Mouse (Mus musculus): ENCODE measurements around the gene Dcaf12. TPM values are rescaled to one million over a fixed set of nuclear protein-coding genes. Genes with fewer than 3 reads are reported as not detected.

Dcaf12 gene
- polyA plus RNA-seq (2017; shearing (Covaris generic)) = 39.9 TPM

GRCm38 (mm10) chr4:41314141-41315129 lies at the start of gene Dcaf12:
Gene Dcaf12, minus strand, starts transcription at chr4:41314889.

GRCm38 (mm10) chr4:41348584-41349198 lies 34.0 kb upstream of the Dcaf12 start, which contains the start of gene Ubap1:
Gene Ubap1, plus strand, starts transcription at chr4:41348996.

GRCm38 (mm10) chr4:41274980-41275850 lies 39.5 kb downstream of the Dcaf12 start, which contains the start of gene Ubap2:
Gene Ubap2, minus strand, starts transcription at chr4:41275144.

Other genes with a start within 250 kb of the Dcaf12 start
- gene Aqp3, start 216.7 kb downstream of the Dcaf12 start, polyA plus RNA-seq (2017; shearing (Covaris generic)) = 18.1 TPM
- gene Nol6, start 190.4 kb downstream of the Dcaf12 start, polyA plus RNA-seq (2017; shearing (Covaris generic)) = 65.1 TPM
- 19.8 TPM for gene Ube2r2, start 179.1 kb downstream of the Dcaf12 start, polyA plus RNA-seq (2017; shearing (Covaris generic))
- gene Ubap2, start 39.7 kb downstream of the Dcaf12 start, polyA plus RNA-seq (2017; shearing (Covaris generic)) = 43.9 TPM
- gene Ubap1, start 34.1 kb upstream of the Dcaf12 start, polyA plus RNA-seq (2017; shearing (Covaris generic)) = 95.5 TPM
- gene Kif24, start 150.0 kb upstream of the Dcaf12 start, polyA plus RNA-seq (2017; shearing (Covaris generic)) = 1.6 TPM
- 19.4 TPM for gene Nudt2, start 150.3 kb upstream of the Dcaf12 start, polyA plus RNA-seq (2017; shearing (Covaris generic))
- gene AI464131, start 188.2 kb upstream of the Dcaf12 start, polyA plus RNA-seq (2017; shearing (Covaris generic)) = not detected
- gene 1110017D15Rik, start 202.4 kb upstream of the Dcaf12 start, polyA plus RNA-seq (2017; shearing (Covaris generic)) = not detected